Mouse (Mus musculus) forebrain, embryonic 16.5 days (tissue): ENCODE measurements at regions not wholly inside any gene's neighbourhood (a gene's known extent, or its start where the extent isn't known, plus 50 kb on each side); places are given as distances from the start of the nearest gene placed in this dataset.
"Not testable (repeated sequence)": the region's sequence is repeated elsewhere in the genome, so short reads cannot be mapped to it uniquely, and the experiment has no call there.

ENCODE experiments used
- ATAC-seq: fragments of 200-750 bp; cut with Nextera tagmentation; 2 replicates; pipeline ENCODE4 v1.8.0; 2017; ENCODE audit warnings: mild to moderate bottlenecking, moderate library complexity
- H3K27ac ChIP-seq: fragments of 300-500 bp; sonication (generic); 2 replicates; pipeline ENCODE4 v1.5.1; 2014; ENCODE audit warnings: low read length, control low read depth
- H3K27me3 ChIP-seq: fragments of 300-500 bp; sonication (generic); replicated peaks from 2 replicates; pipeline ENCODE4 v1.6.1; 2014; ENCODE audit warnings: low read length; ENCODE audit not compliant: control insufficient read depth, insufficient read depth
- H3K36me3 ChIP-seq: fragments of 300-500 bp; sonication (generic); 2 replicates; pipeline ENCODE4 v1.6.1; 2014; ENCODE audit not compliant: control insufficient read depth, insufficient read depth
- H3K4me1 ChIP-seq: fragments of 300-500 bp; sonication (generic); replicated peaks from 2 replicates; pipeline ENCODE4 v1.6.1; 2014; ENCODE audit warnings: low read length; ENCODE audit not compliant: control insufficient read depth, insufficient read depth
- H3K4me2 ChIP-seq: fragments of 300-500 bp; sonication (generic); 2 replicates; pipeline ENCODE4 v1.6.1; 2014; ENCODE audit warnings: mild to moderate bottlenecking, low read length, control low read depth
- H3K4me3 ChIP-seq: fragments of 300-500 bp; sonication (generic); replicated peaks from 2 replicates; pipeline ENCODE4 v1.5.1; 2014; ENCODE audit warnings: mild to moderate bottlenecking, low read length, control low read depth
- H3K9ac ChIP-seq: fragments of 300-500 bp; sonication (generic); replicated peaks from 2 replicates; pipeline ENCODE4 v1.6.1; 2014; ENCODE audit warnings: low read depth, low read length, control low read depth
- H3K9me3 ChIP-seq: fragments of 300-500 bp; sonication (generic); 2 replicates; pipeline ENCODE4 v1.6.1; 2016; ENCODE audit warnings: low read length; ENCODE audit not compliant: control insufficient read depth
- WGBS: fragments of 180-500 bp; shearing (Covaris S2); extraction: QIAGEN DNeasy Blood & Tissue Kit; methylation state at CpG from one replicate; pipeline ENCODE4 v1.1.7; 2014; 5-methylcytosine and 5-hydroxymethylcytosine counted together

DNA sequence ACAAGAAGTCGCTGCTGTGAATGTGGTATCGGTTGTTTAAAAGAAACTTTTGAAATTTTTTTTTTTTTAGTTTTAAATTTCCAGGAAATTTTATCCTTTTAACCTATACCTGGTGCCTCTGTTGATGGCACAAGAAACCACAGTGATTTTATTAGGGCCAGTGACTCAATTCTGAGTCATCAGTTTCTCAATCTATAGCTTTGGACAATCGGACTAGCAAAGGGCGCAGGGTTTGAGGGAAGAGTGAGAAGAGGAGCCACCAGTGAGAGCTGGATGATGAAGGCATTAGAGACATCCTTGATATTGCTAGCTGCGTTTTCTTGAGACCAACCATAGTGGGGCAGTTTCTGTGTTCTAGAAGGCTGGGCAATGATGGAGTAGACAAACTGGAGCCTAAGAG lies 55.4 kb upstream of the Il33 start:
- H3K4me3 ChIP-seq = no peak overlapping the region
- H3K9ac ChIP-seq = no peak overlapping the region
- WGBS = 94% methylated on average over 5 of the region's 5 CpGs
- no peak overlapping the region for H3K27ac ChIP-seq
- ATAC-seq = no peak
- no peaks in the 10 kb centered on the region for H3K27me3 ChIP-seq
- no peak overlapping the region for H3K4me2 ChIP-seq
- H3K9me3 ChIP-seq = no peaks in the 10 kb centered on the region
- H3K36me3 ChIP-seq = no peaks in the 10 kb centered on the region
- H3K4me1 ChIP-seq = no peaks in the 10 kb centered on the region

DNA sequence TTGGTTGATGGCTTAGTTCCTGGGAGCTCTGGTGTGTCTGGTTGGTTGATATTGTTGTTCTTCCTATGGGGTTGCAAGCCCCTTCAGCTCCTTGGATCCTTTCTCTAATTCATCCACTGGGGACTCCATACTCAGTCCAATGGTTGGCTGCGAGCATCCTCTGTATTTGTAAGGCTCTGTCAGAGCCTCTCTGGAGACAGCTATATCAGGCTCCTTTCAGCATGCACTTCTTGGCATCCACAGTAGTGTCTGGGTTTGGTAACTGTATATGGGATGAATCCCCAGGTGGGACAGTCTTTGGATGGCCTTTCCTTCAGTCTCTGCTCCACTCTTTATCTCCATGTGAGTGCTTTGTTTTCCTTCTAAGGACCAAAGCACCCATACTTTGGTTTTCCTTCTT lies 55.9 kb upstream of the Ranbp6 start:
- not testable (repeated sequence) for H3K27me3 ChIP-seq, H3K4me2 ChIP-seq, H3K9ac ChIP-seq, H3K4me1 ChIP-seq, H3K9me3 ChIP-seq, H3K27ac ChIP-seq, H3K36me3 ChIP-seq, H3K4me3 ChIP-seq, ATAC-seq
- 95% methylated on average over 1 of the region's 1 CpGs for WGBS

DNA sequence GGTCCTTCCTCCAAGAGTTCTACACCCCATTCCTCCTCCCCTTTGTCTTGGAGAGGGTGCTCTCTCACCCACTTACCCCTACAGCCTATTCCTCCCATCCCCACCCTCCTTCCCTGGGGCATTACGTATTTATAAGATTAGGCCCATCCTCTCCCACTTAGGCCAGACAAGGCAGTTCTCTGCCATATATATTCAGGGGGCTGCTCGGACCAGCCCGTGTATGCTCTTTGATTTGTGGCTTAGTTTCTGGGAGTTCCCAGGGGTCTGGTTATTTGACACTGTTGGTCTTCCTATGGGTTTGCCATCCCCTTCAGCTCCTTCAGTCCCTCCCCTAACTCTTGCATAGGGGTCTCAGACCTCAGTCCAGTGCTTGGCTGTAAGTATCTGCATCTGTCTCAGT lies 54.0 kb upstream of the Ranbp6 start:
- 78% methylated on average over 3 of the region's 3 CpGs for WGBS

DNA sequence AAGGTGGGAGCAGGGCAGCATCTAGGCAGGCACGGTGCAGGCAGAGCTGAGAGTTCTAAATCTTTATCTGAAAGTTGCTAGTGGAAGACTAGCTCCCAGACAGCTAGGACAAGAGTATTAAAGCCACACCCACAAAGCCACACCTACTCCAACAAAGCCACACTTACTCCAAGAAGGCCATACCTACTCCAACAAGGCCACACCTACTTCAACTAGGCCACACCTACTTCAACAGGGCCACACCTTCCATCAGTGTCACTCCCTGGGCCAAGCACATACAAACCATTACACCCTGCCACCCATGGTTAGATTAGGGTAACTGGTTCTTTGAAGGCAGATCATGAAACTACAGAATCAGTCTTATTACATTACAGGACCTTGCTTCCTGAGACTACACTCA lies 52.4 kb upstream of the Ranbp6 start:
- no peak for ATAC-seq
- no peak overlapping the region for H3K4me2 ChIP-seq
- 85% methylated on average over 1 of the region's 1 CpGs for WGBS
- no peak overlapping the region for H3K27ac ChIP-seq
- H3K36me3 ChIP-seq = no peaks in the 10 kb centered on the region
- no peaks in the 10 kb centered on the region for H3K9me3 ChIP-seq
- H3K4me1 ChIP-seq = no peaks in the 10 kb centered on the region
- no peak overlapping the region for H3K9ac ChIP-seq
- no peak overlapping the region for H3K4me3 ChIP-seq
- H3K27me3 ChIP-seq = no peaks in the 10 kb centered on the region

More for the DNA sequence above, 54.0 kb upstream of the Ranbp6 start:
- H3K36me3 ChIP-seq = no peaks in the 10 kb centered on the region
- H3K4me3 ChIP-seq = no peak overlapping the region
- H3K4me1 ChIP-seq = no peaks in the 10 kb centered on the region
- no peak overlapping the region for H3K9ac ChIP-seq
- H3K9me3 ChIP-seq = no peaks in the 10 kb centered on the region
- no peak overlapping the region for H3K4me2 ChIP-seq
- H3K27ac ChIP-seq = no peak overlapping the region
- ATAC-seq = no peak
- H3K27me3 ChIP-seq = no peaks in the 10 kb centered on the region

DNA sequence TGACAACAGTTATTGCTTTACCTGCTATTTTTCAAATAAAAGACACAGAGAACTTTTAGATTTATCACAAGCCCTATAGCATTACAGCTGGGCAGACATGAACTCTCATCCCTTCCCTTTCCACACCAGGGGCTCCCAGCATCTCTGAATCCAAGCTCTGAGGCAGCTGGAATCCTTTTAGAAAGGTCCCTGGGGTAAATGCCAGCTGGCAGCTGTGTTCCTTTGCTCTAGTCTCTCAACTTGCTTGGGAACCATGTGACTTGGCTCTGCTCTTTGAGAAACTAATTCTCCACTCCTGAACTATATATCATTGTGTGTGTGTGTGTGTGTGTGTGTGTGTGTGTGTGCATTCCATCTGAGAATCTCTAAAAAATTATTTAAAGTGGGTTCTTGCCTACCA lies 50.0 kb upstream of the Ranbp6 start:
- Histone ChIP-seq H3K9ac (no peak overlapping the region), H3K36me3 (no peaks in the 10 kb centered on the region)
- peak; percentile 43; the same call in 1 of the 2 replicates for ATAC-seq

More for the DNA sequence above, 50.0 kb upstream of the Ranbp6 start:
- Histone ChIP-seq H3K4me2 (no peak overlapping the region), H3K27me3 (no peaks in the 10 kb centered on the region), H3K4me3 (no peak overlapping the region), H3K4me1 (no peaks in the 10 kb centered on the region), H3K27ac (no peak overlapping the region), H3K9me3 (no peaks in the 10 kb centered on the region)
